Mouse (Mus musculus): ENCODE data around the gene 1700025C18Rik. TPM values are rescaled to one million over a fixed set of nuclear protein-coding genes. Genes with fewer than 3 reads are reported as not detected.

1700025C18Rik gene
- total RNA-seq, 2 experiments from 2014 or later: not detected

GRCm38 (mm10) chr2:165077055-165077454 is 13.5 kb downstream of the 1700025C18Rik start:
- no peak for DNase-seq

GRCm38 (mm10) chr2:165074937-165075336 is 15.6 kb downstream of the 1700025C18Rik start:
- DNase-seq: peak; percentile 41

GRCm38 (mm10) chr2:165074081-165074884 is 16.3 kb downstream of the 1700025C18Rik start:
- no peak for DNase-seq

GRCm38 (mm10) chr2:165073381-165073781 is 17.2 kb downstream of the 1700025C18Rik start:
- no peak for DNase-seq

- DNase-seq: no peak
These were observed 20.3 kb downstream of the 1700025C18Rik start for GRCm38 (mm10) chr2:165070096-165070816.

- no peak for DNase-seq
These were observed 21.7 kb downstream of the 1700025C18Rik start for GRCm38 (mm10) chr2:165068806-165069205.

GRCm38 (mm10) chr2:165064489-165064888 is 26.1 kb downstream of the 1700025C18Rik start:
- no peak for DNase-seq

- no peak for DNase-seq
These were observed 28.7 kb downstream of the 1700025C18Rik start for GRCm38 (mm10) chr2:165061638-165062433.

- DNase-seq: no peak
These were observed 30.6 kb downstream of the 1700025C18Rik start for GRCm38 (mm10) chr2:165059961-165060360.

GRCm38 (mm10) chr2:165056377-165057085 is 34.0 kb downstream of the 1700025C18Rik start:
- no peak for DNase-seq

- no peak for DNase-seq
These were observed 34.6 kb downstream of the 1700025C18Rik start for GRCm38 (mm10) chr2:165055905-165056304.

- DNase-seq: peak; percentile 54
These were observed 35.4 kb downstream of the 1700025C18Rik start, which contains the start of gene Cd40 for GRCm38 (mm10) chr2:165054888-165055852. Cd40 (plus strand) TSS chr2:165055627.

- DNase-seq: no peak
These were observed 39.0 kb downstream of the 1700025C18Rik start for GRCm38 (mm10) chr2:165051566-165051965.

GRCm38 (mm10) chr2:165050826-165051548 is 39.6 kb downstream of the 1700025C18Rik start:
- DNase-seq: no peak

- DNase-seq: no peak
These were observed 41.5 kb downstream of the 1700025C18Rik start for GRCm38 (mm10) chr2:165049044-165049443.

GRCm38 (mm10) chr2:165043729-165044128 is 46.8 kb downstream of the 1700025C18Rik start:
- no peak for DNase-seq

GRCm38 (mm10) chr2:165043090-165043636 is 47.4 kb downstream of the 1700025C18Rik start:
- DNase-seq: no peak

- no peak for DNase-seq
These were observed 48.4 kb downstream of the 1700025C18Rik start for GRCm38 (mm10) chr2:165042126-165042525.

- no peak for DNase-seq
These were observed 53.1 kb downstream of the 1700025C18Rik start for GRCm38 (mm10) chr2:165037415-165037814.

All from gastrocnemius, postnatal 25 days (tissue).